Mouse (Mus musculus): ENCODE measurements at regions not wholly inside any gene's neighbourhood (a gene's known extent, or its start where the extent isn't known, plus 50 kb on each side); places are given as distances from the start of the nearest gene placed in this dataset.

DNA sequence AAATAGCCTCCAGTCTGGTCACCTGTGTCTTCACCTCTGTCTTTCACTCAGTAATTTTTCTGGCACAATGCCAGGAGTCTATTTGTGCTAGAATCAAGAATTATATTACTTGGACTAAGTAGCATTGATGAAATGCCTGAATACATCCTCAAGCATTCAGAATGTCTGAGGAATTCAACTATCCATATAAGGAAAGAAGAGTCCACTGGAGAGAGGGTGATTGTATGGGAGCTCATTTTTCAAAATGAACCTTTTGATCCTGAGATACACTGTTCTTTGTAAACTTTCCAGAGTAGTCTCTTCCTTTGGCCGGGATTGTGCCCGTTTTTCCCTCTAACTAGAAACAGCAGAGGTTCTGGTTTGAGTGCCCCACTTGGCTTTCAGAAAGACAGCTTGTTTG is 367.0 kb upstream of the Kif18a start:
- H3K27me3 ChIP-seq (ENCODE audit: insufficient read depth, low read length) = no peaks in the 10 kb centered on the region
- no peak for TF ChIP-seq CTCF (IDR thresholded peaks at IDR 0.05; ENCODE audit: low read depth)
- DNase-seq (peak; percentile 43), ATAC-seq (ENCODE audit: insufficient read depth) (peak; percentile 63; the same call in 1 of the 2 replicates)
- H3K27ac ChIP-seq (ENCODE audit: low read depth) = 0 out of 2 replicates have a peak overlapping the region, but pooled peaks have one; percentile 2
- H3K4me2 ChIP-seq = no peak overlapping the region
- no peaks in the 10 kb centered on the region for H3K36me3 ChIP-seq (ENCODE audit: insufficient read depth)
- WGBS = 21% methylated on average over 2 of the region's 2 CpGs
- H3K9me3 ChIP-seq (ENCODE audit: low read depth, low read length) = no peaks in the 10 kb centered on the region
- 0 out of 2 replicates have a peak, but pooled peaks cover 4% of the 10 kb centered on the region for H3K4me1 ChIP-seq (ENCODE audit: insufficient read depth)
- no peak overlapping the region for H3K4me3 ChIP-seq (ENCODE audit: low read depth, low read length)
- no peak overlapping the region for H3K9ac ChIP-seq

DNA sequence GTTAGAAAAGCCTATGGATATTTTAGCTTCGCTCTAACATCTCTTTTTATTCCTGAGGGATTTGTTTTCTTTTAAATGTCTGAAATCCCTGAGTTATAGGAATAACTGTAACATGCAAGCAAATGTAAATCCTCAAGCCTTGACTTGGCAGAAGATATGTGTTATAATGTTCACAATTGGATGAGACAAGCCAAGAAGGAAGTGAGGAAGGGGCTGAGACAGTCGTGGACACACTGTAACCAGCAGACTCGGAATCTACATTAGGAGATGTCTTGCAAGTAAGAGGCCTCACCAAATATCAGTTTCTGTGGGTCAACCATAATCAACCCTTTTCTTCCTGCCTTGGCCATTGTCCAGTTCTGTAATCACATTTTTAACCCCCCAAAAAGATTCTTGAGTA is 366.6 kb upstream of the Kif18a start:
- DNase-seq (no peak), ATAC-seq (ENCODE audit: insufficient read depth) (peak; percentile 75; the same call in 1 of the 2 replicates)
- Histone ChIP-seq H3K4me1 (ENCODE audit: insufficient read depth) (0 out of 2 replicates have a peak, but pooled peaks cover 4% of the 10 kb centered on the region), H3K9me3 (ENCODE audit: low read depth, low read length) (no peaks in the 10 kb centered on the region), H3K27ac (ENCODE audit: low read depth) (no peak overlapping the region), H3K27me3 (ENCODE audit: insufficient read depth, low read length) (no peaks in the 10 kb centered on the region), H3K36me3 (ENCODE audit: insufficient read depth) (no peaks in the 10 kb centered on the region), H3K4me2 (no peak overlapping the region), H3K4me3 (ENCODE audit: low read depth, low read length) (no peak overlapping the region), H3K9ac (no peak overlapping the region)
- TF ChIP-seq CTCF (IDR thresholded peaks at IDR 0.05; ENCODE audit: low read depth) = no peak
- WGBS = 39% methylated on average over 3 of the region's 3 CpGs

- TF ChIP-seq CTCF (IDR thresholded peaks at IDR 0.05; ENCODE audit: low read depth) = no peak
- DNase-seq (no peak), ATAC-seq (ENCODE audit: insufficient read depth) (no peak)
- 57% methylated on average over 3 of the region's 3 CpGs for WGBS
- Histone ChIP-seq H3K36me3 (ENCODE audit: insufficient read depth) (no peaks in the 10 kb centered on the region), H3K4me1 (ENCODE audit: insufficient read depth) (no peaks in the 10 kb centered on the region), H3K9me3 (ENCODE audit: low read depth, low read length) (no peaks in the 10 kb centered on the region), H3K27ac (ENCODE audit: low read depth) (no peak overlapping the region), H3K9ac (no peak overlapping the region), H3K27me3 (ENCODE audit: insufficient read depth, low read length) (no peaks in the 10 kb centered on the region), H3K4me2 (no peak overlapping the region), H3K4me3 (ENCODE audit: low read depth, low read length) (no peak overlapping the region)
Observed at GRCm38 (mm10) chr2:108919500-108920045, 361.0 kb upstream of the Kif18a start.

DNA sequence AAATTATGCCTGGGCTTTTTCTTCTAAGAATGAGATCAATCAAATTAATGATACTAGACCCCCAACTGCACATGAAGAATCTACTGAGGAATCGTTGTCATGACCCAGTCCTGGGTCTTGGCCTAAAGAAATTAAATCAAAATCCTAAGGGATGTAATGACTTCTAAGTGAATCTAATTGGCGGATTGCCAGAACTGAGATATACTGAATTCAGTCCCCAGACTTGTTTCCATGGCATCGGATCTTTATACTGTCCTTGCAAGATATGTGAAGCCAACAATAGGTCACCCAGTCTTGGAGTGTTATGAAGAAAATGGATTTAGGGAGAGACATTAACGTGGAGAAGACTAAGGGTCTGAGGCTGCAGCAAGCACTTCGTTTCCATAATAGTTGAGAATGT is 360.4 kb upstream of the Kif18a start:
- peak; percentile 62 for DNase-seq
- Histone ChIP-seq H3K4me2 (no peak overlapping the region), H3K9me3 (ENCODE audit: low read depth, low read length) (no peaks in the 10 kb centered on the region), H3K27me3 (ENCODE audit: insufficient read depth, low read length) (no peaks in the 10 kb centered on the region), H3K9ac (no peak overlapping the region), H3K36me3 (ENCODE audit: insufficient read depth) (no peaks in the 10 kb centered on the region), H3K4me3 (ENCODE audit: low read depth, low read length) (no peak overlapping the region), H3K27ac (ENCODE audit: low read depth) (no peak overlapping the region), H3K4me1 (ENCODE audit: insufficient read depth) (no peaks in the 10 kb centered on the region)
- ATAC-seq (ENCODE audit: insufficient read depth) = peak; percentile 65
- no peak for TF ChIP-seq CTCF (IDR thresholded peaks at IDR 0.05; ENCODE audit: low read depth)
- WGBS = 51% methylated on average over 5 of the region's 5 CpGs

DNA sequence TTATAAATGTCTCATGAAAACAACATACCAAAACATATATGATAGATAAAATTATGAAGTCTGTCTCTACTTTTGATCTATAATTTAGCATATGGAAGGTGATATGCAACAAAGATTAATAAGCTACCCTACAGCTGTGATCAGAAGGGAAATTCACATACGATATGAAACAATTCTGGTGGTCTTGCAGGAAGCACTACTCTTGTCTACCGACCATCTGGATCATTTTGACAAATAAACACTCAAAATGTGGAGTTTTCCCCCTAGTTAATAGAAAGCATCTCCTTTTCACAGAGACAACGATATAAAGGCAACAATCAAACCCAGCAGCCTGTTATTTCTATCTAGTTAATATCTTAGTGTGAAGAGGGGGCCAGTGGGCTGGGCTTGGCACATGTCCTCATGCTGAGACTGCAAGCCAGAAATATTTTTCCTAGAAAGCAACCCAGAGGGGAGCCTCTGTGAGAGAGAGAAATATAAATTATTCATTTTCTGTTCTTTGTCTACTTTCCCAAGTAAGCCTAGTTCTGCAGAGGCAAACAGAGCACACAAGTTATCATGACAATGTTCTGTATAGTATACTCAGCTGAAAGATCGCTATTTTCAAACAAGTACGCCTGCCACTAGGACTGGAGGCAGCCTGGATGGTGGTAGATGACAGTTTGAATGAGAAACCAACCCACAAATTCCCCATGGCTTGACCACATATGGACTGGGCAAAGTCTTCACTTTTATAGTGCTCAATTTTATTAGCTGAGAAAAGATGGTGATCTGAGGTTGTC is 344.4 kb upstream of the Kif18a start:
- TF ChIP-seq CTCF (IDR thresholded peaks at IDR 0.05; ENCODE audit: low read depth) = no peak
- H3K36me3 ChIP-seq (ENCODE audit: insufficient read depth) = no peaks in the 10 kb centered on the region
- no peak overlapping the region for H3K9ac ChIP-seq
- DNase-seq (peak; percentile 76), ATAC-seq (ENCODE audit: insufficient read depth) (peak; percentile 66; the same call in 1 of the 2 replicates)
- H3K4me1 ChIP-seq (ENCODE audit: insufficient read depth) = no peaks in the 10 kb centered on the region
- 42% methylated on average over 5 of the region's 5 CpGs for WGBS
- no peak overlapping the region for H3K4me2 ChIP-seq
- no peaks in the 10 kb centered on the region for H3K27me3 ChIP-seq (ENCODE audit: insufficient read depth, low read length)
- no peak overlapping the region for H3K27ac ChIP-seq (ENCODE audit: low read depth)
- H3K9me3 ChIP-seq (ENCODE audit: low read depth, low read length) = no peaks in the 10 kb centered on the region
- no peak overlapping the region for H3K4me3 ChIP-seq (ENCODE audit: low read depth, low read length)

DNA sequence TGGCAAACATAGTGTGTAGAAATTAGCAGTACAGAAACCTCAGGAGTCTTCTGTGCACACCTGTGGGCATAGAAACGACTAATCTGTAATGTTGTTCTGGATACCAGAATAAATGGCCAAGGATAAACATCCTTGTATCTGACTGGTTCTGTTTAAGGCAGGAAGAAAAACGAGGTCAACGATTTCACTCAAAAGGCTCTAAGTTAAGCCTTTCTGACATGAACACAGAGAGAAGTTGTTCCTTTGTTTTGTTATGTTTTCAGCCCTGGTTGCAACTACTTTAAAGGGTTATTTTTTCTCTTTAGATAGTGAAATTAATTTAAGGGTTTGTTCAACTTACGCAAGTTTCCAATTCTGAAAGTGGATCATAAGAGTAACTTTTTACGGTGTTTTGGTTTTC is 299.6 kb upstream of the Kif18a start:
- 82% methylated on average over 5 of the region's 5 CpGs for WGBS

GRCm38 (mm10) chr2:109016223-109016622 is 264.3 kb upstream of the Kif18a start:
- no peak overlapping the region for H3K4me2 ChIP-seq
- H3K9me3 ChIP-seq (ENCODE audit: low read depth, low read length) = no peaks in the 10 kb centered on the region
- WGBS = 38% methylated on average over 1 of the region's 1 CpGs
- H3K36me3 ChIP-seq (ENCODE audit: insufficient read depth) = no peaks in the 10 kb centered on the region
- no peak overlapping the region for H3K4me3 ChIP-seq (ENCODE audit: low read depth, low read length)
- no peaks in the 10 kb centered on the region for H3K4me1 ChIP-seq (ENCODE audit: insufficient read depth)
- no peak for TF ChIP-seq CTCF (IDR thresholded peaks at IDR 0.05; ENCODE audit: low read depth)
- ATAC-seq (ENCODE audit: insufficient read depth) (peak; percentile 81; the same call in 1 of the 2 replicates), DNase-seq (peak; percentile 56)
- H3K27me3 ChIP-seq (ENCODE audit: insufficient read depth, low read length) = no peaks in the 10 kb centered on the region
- H3K27ac ChIP-seq (ENCODE audit: low read depth) = no peak overlapping the region
- no peak overlapping the region for H3K9ac ChIP-seq

More for the DNA sequence above, 299.6 kb upstream of the Kif18a start:
- no peaks in the 10 kb centered on the region for H3K9me3 ChIP-seq (ENCODE audit: low read depth, low read length)
- H3K27ac ChIP-seq (ENCODE audit: low read depth) = no peak overlapping the region
- no peak overlapping the region for H3K4me2 ChIP-seq
- H3K27me3 ChIP-seq (ENCODE audit: insufficient read depth, low read length) = no peaks in the 10 kb centered on the region
- H3K4me3 ChIP-seq (ENCODE audit: low read depth, low read length) = no peak overlapping the region
- no peaks in the 10 kb centered on the region for H3K36me3 ChIP-seq (ENCODE audit: insufficient read depth)
- no peak for TF ChIP-seq CTCF (IDR thresholded peaks at IDR 0.05; ENCODE audit: low read depth)
- H3K9ac ChIP-seq = no peak overlapping the region
- H3K4me1 ChIP-seq (ENCODE audit: insufficient read depth) = no peaks in the 10 kb centered on the region
- no peak for ATAC-seq (ENCODE audit: insufficient read depth)
- no peak for DNase-seq
